8 mouse cellular contexts compared by ENCODE assay signal in genomic region chr3:28780994-28781393, GRCm38 (mm10). TPM values are rescaled to one million over a fixed set of nuclear protein-coding genes. Genes with fewer than 3 reads are reported as not detected.
DNase-seq lines count a peak whose midpoint lies in the region; ATAC-seq lines count a peak whose summit lies in the region.

Eif5a2 (plus strand) TSS chr3:28781276.

- H3K27me3 ChIP-seq in hindbrain, embryonic 15.5 days: 0 out of 2 replicates have a peak, but pooled peaks cover 2% of the 10 kb centered on the region

- peak within 1 kb of the TSS; percentile 58 for H3K9ac ChIP-seq in hindbrain, embryonic 15.5 days

- no peak within 1 kb of the TSS for H3K27ac ChIP-seq in hindbrain, embryonic 15.5 days (replicated peaks)

- peak; percentile 96 for DNase-seq in ZHBTc4 (ENCODE audit: low read depth, low spot score)
- DNase-seq in cerebellum, postnatal 4 days (ENCODE audit: low spot score in 2 of 2): peak; percentile 83 to 94
- peak; percentile 90 for DNase-seq in gastrocnemius, adult 18-20 months (ENCODE audit: low spot score)
- peak; percentile 88 to 90 for DNase-seq in layer of hippocampus, postnatal 36 days
- DNase-seq in lung, postnatal 25 days (ENCODE audit: low spot score): peak; percentile 92
- DNase-seq in retina, adult 2 months (ENCODE audit: low read depth, low spot score): peak; percentile 86
- DNase-seq in thymus, postnatal 25 days: peak; percentile 97

- H3K4me1 ChIP-seq in hindbrain, embryonic 15.5 days (replicated peaks): peaks cover 13% of the 10 kb centered on the region

- no peaks in the 10 kb centered on the region for H3K9me3 ChIP-seq in hindbrain, embryonic 15.5 days

- H3K4me2 ChIP-seq in hindbrain, embryonic 15.5 days: peak within 1 kb of the TSS; percentile 96

- H3K36me3 ChIP-seq in hindbrain, embryonic 15.5 days: no peaks in the 10 kb centered on the region

- WGBS in hindbrain, embryonic 15.5 days: 2% methylated on average over 27 of the region's 46 CpGs

- peak within 1 kb of the TSS; percentile 59 for H3K4me3 ChIP-seq in hindbrain, embryonic 15.5 days

- peak; percentile 99 for ATAC-seq in hindbrain, embryonic 15.5 days (ENCODE audit: low FRiP score, low read depth)

RNA-seq across cellular contexts. Expression of gene Eif5a2, which starts in this region (rescaled TPM):
- under 1 TPM; 0.46 to 0.52 TPM for total RNA-seq in gastrocnemius, adult 18-20 months (2021)
- polyA plus RNA-seq in hindbrain, embryonic 15.5 days (2015; fragmentation: Nextera tagmentation; extraction: Ambion mirVana): 10.0 and 11.9 TPM in 2 replicates
- 10 to 100 TPM; 29.0 to 33.4 TPM for total RNA-seq in layer of hippocampus, postnatal 36 days (2021)

Comparison
In these comparisons a context has a peak if more than half of its experiments do, and no peak if none do; other contexts are left out.
1. RNA of gene Eif5a2 (total RNA-seq): 29.0 to 33.4 TPM in layer of hippocampus, postnatal 36 days; 0.46 to 0.52 TPM in gastrocnemius, adult 18-20 months; every median in the first group is over 10 times any median in the second.
2. Peak in DNase-seq in gastrocnemius, adult 18-20 months; RNA of the gene not detected or under 1 TPM.
3. Peak in every context shown above with its lines, with median percentiles within 50 percentile points of each other: DNase-seq.